12 mouse cellular contexts compared by ENCODE assay signal in the genomic region with DNA sequence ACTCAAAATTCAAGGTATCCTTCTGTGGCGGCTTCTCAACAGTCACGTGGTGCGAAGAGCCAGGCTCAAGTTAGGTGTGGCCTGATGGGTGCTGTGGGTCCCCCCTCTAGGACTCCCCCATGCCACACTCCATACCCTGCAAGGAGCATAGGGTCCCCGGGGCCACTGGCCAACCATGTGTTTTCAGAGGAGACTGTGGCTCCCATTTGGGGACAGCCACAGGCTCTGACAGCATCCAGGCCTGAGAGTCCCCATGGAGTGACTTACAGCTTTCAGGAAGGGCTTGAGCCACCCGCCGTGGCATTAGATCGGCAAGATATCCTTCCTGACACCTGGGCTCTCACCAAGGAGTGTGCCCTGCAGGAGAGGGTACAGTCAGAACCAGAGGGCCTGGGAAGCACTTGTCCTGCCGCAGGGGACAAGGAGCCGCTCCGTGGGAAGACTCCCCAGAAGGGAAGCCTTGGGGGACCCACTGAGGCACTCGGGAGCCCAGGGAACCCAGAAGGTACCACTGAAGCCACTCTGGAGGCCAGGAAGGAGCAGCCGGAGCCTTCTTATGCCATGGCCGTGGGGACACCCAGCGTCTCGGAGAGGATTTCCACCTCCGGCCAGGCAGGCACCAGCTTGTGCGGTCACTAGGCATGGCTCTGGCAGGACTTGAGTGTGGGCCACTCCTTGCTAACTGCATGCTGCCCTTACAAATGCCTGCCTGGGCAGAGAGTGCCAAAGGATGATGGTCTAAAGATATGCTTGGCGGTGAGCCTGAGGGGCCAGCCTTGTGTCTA.
"Had no signal": no experiment of that assay in that cellular context is flagged by ENCODE, and none has a peak within 500 bp of the region (broad histone marks: within the 10 kb centered on the region; RNA-seq: fewer than 3 reads in every experiment).

No protein-coding gene starts in this region.

- H3K9ac ChIP-seq: liver, embryonic 15.5 days; stomach, embryonic 15.5 days had no signal

- H3K9me3 ChIP-seq: liver, embryonic 15.5 days; stomach, embryonic 15.5 days had no signal

- H3K27ac ChIP-seq: kidney, postnatal 0 days; layer of hippocampus, adult 2 months; liver, embryonic 15.5 days; stomach, embryonic 15.5 days had no signal

- DNase-seq: kidney, postnatal 4 days; lung, adult 2 months; lung, postnatal 36 days; midbrain, embryonic 14.5 days; right cerebral cortex, postnatal 14 days; thymus, postnatal 36 days had no signal

- H3K4me2 ChIP-seq: liver, embryonic 11.5 days; liver, embryonic 15.5 days; stomach, embryonic 15.5 days had no signal

- ATAC-seq: lung, postnatal 0 days had no signal

- H3K4me3 ChIP-seq: layer of hippocampus, adult 2 months; liver, embryonic 15.5 days; stomach, embryonic 15.5 days had no signal

- H3K27me3 ChIP-seq: liver, embryonic 15.5 days; stomach, embryonic 15.5 days had no signal
